Mouse (Mus musculus): ENCODE data around the gene Adh5. TPM values are rescaled to one million over a fixed set of nuclear protein-coding genes. Genes with fewer than 3 reads are reported as not detected.
A peak's percentile ranks its signal among the peaks of the same experiment; 100 is the strongest.

The Adh5 gene
- polyA plus RNA-seq, 1 experiment = 79.7 TPM

DNA sequence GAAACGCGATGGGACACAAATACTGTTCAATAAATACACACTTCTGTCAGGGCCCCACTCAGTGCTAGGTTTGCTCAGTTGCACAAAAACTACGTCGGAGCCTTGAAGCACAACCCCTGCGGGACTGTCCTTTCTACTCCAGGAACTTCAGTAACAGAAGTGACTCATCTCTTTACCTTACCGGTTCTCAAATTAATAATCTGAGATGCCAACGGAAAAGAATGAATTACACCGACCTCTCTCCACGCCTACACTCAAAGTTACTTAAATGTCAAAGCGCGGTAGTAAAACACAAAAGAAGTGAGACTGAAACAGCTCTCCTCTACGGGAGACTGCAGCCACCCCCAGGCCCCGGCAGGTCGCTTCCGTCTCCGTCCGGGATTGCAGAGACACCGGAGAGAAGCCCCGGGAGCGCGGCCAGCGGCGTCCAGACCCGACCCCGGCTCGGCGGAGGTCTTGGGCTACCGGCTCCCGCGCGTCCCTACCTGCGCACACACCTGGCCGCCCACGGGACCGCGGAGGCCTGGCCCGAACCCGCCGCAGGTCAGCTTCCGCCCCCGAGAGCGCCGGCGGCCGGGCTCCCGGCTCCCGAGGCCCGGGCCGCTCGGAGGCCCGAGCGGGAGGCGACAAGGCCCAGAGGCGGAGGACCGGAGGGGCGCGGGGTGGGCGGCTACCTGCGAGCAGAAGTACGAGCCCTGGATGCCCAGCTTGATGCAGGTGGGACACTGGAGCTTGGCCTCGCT lies 45.9 kb downstream of the Adh5 start:
- peak; percentile 94 for TF ChIP-seq POLR2AphosphoS2 (IDR thresholded peaks at IDR 0.05; ENCODE audit: insufficient read length, low read depth)
- TF ChIP-seq MYOD1 (IDR thresholded peaks at IDR 0.05; ENCODE audit: control insufficient read depth in 1 of 3, insufficient read length in 2 of 3, low read depth in 2 of 3) = peak in 1 of 3 experiments; percentile 2
- TF ChIP-seq TCF12 (IDR thresholded peaks at IDR 0.05; ENCODE audit: insufficient read depth, poor library complexity, severe bottlenecking) = no peak

GRCm38 (mm10) chr3:138489327-138490033 lies 46.6 kb downstream of the Adh5 start, which contains the start of gene Metap1:
Gene Metap1, minus strand, starts transcription at chr3:138489515.
- Histone ChIP-seq H3K4me3 (peak within 1 kb of the TSS; percentile 64), H3ac (ENCODE audit: control insufficient read depth, insufficient read length) (peak within 1 kb of the TSS; percentile 71), H3K79me2 (ENCODE audit: control insufficient read depth, insufficient read depth) (peaks cover 44% of the 10 kb centered on the region), H3K36me3 (ENCODE audit: control insufficient read depth, insufficient read depth) (no peaks in the 10 kb centered on the region), H3K4me2 (ENCODE audit: low read depth) (peak within 1 kb of the TSS; percentile 84), H3K27me3 (ENCODE audit: control insufficient read depth, insufficient read depth, insufficient read length) (no peaks in the 10 kb centered on the region)
- TF ChIP-seq POLR2AphosphoS2 (IDR thresholded peaks at IDR 0.05; ENCODE audit: insufficient read length, low read depth) (peak; percentile 76), TCF12 (IDR thresholded peaks at IDR 0.05; ENCODE audit: insufficient read depth, poor library complexity, severe bottlenecking) (no peak), USF1 (IDR thresholded peaks at IDR 0.05; ENCODE audit: low read depth) (peak; percentile 58), REST (IDR thresholded peaks at IDR 0.05; ENCODE audit: insufficient read depth, insufficient read length) (peak; percentile 63), SRF (IDR thresholded peaks at IDR 0.05; ENCODE audit: control insufficient read depth, insufficient read length, low read depth) (no peak), MYOG (IDR thresholded peaks at IDR 0.05; ENCODE audit: control insufficient read depth in 1 of 3, insufficient read depth in 1 of 3, insufficient read length in 2 of 3, low read depth in 2 of 3) (peak in 2 of 3 experiments; percentile 28 to 34), MYOD1 (IDR thresholded peaks at IDR 0.05; ENCODE audit: control insufficient read depth in 1 of 3, insufficient read length in 2 of 3, low read depth in 2 of 3) (peak in 2 of 3 experiments; percentile 3 to 47), POLR2A (IDR thresholded peaks at IDR 0.05; ENCODE audit: insufficient read length, low read depth) (peak; percentile 87), MAX (IDR thresholded peaks at IDR 0.05; ENCODE audit: low read depth) (no peak)

More for the DNA sequence above, 45.9 kb downstream of the Adh5 start:
- H3K4me3 ChIP-seq = peak overlapping the region; percentile 64
- peaks cover 51% of the 10 kb centered on the region for H3K79me2 ChIP-seq (ENCODE audit: control insufficient read depth, insufficient read depth)
- H3K36me3 ChIP-seq (ENCODE audit: control insufficient read depth, insufficient read depth) = no peaks in the 10 kb centered on the region
- H3ac ChIP-seq (ENCODE audit: control insufficient read depth, insufficient read length) = peak overlapping the region; percentile 71
- H3K27me3 ChIP-seq (ENCODE audit: control insufficient read depth, insufficient read depth, insufficient read length) = no peaks in the 10 kb centered on the region
- peak overlapping the region; percentile 84 for H3K4me2 ChIP-seq (ENCODE audit: low read depth)

DNA sequence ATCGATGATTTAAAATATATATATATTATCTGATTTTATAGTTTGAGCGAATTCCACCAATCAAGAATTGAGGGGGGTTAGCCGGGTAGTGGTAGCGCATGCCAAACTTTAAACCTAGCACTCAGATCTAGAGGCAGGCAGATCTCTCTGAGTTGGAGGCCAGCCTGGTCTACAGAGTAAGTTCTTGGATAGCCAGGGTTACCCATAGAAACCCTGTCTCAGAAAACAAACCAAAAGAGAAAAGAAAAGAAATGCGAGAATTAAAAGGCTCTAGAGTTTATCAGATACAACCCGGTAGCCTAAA lies 47.1 kb downstream of the Adh5 start:
- no peak for TF ChIP-seq POLR2AphosphoS2 (IDR thresholded peaks at IDR 0.05; ENCODE audit: insufficient read length, low read depth)
- Histone ChIP-seq H3K4me2 (ENCODE audit: low read depth) (peak overlapping the region; percentile 82), H3K4me3 (peak overlapping the region; percentile 64), H3K36me3 (ENCODE audit: control insufficient read depth, insufficient read depth) (no peaks in the 10 kb centered on the region), H3ac (ENCODE audit: control insufficient read depth, insufficient read length) (no peak overlapping the region), H3K79me2 (ENCODE audit: control insufficient read depth, insufficient read depth) (peaks cover 39% of the 10 kb centered on the region), H3K27me3 (ENCODE audit: control insufficient read depth, insufficient read depth, insufficient read length) (no peaks in the 10 kb centered on the region)

DNA sequence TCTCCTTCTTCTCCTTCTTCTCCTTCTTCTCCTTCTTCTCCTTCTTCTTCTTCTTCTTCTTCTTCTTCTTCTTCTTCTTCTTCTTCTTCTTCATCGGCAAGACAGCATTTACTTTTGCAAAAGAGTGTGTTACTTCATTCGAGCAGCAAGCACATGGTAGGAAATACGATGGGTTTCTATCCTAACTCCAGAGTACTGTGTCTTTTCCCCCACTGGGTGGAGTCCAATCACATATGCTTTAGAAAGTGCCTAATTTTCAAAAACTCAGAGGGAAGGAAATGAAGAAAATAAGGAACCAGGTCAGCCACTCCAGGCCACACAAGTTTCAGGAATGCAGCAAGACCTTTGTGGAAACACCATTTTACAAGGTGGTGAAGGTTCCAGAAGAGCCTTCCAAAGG lies 50.8 kb downstream of the Adh5 start:
- no peak overlapping the region for H3K4me2 ChIP-seq (ENCODE audit: low read depth)
- no peak for TF ChIP-seq CEBPB (IDR thresholded peaks at IDR 0.05; ENCODE audit: insufficient read depth, poor library complexity, severe bottlenecking)
- TF ChIP-seq SRF (IDR thresholded peaks at IDR 0.05; ENCODE audit: control insufficient read depth, insufficient read length, low read depth) = no peak
- no peak for TF ChIP-seq MYOG (IDR thresholded peaks at IDR 0.05; ENCODE audit: control insufficient read depth in 1 of 3, insufficient read depth in 1 of 3, insufficient read length in 2 of 3, low read depth in 2 of 3)
- TF ChIP-seq TCF3 (IDR thresholded peaks at IDR 0.05; ENCODE audit: insufficient read length, low read depth) = no peak
- TF ChIP-seq USF1 (IDR thresholded peaks at IDR 0.05; ENCODE audit: low read depth) = no peak
- no peak for TF ChIP-seq E2F4 (IDR thresholded peaks at IDR 0.05; ENCODE audit: insufficient read depth)
- no peak for TF ChIP-seq TCF12 (IDR thresholded peaks at IDR 0.05; ENCODE audit: insufficient read depth, poor library complexity, severe bottlenecking)
- TF ChIP-seq POLR2AphosphoS2 (IDR thresholded peaks at IDR 0.05; ENCODE audit: insufficient read length, low read depth) = no peak
- TF ChIP-seq REST (IDR thresholded peaks at IDR 0.05; ENCODE audit: insufficient read depth, insufficient read length) = no peak
- no peak for TF ChIP-seq MAX (IDR thresholded peaks at IDR 0.05; ENCODE audit: low read depth)
- TF ChIP-seq MYOD1 (IDR thresholded peaks at IDR 0.05; ENCODE audit: control insufficient read depth in 1 of 3, insufficient read length in 2 of 3, low read depth in 2 of 3) = no peak
- TF ChIP-seq POLR2A (IDR thresholded peaks at IDR 0.05; ENCODE audit: insufficient read length, low read depth) = no peak
- H3K4me3 ChIP-seq = no peak overlapping the region
- no peak overlapping the region for H3ac ChIP-seq (ENCODE audit: control insufficient read depth, insufficient read length)
- no peaks in the 10 kb centered on the region for H3K27me3 ChIP-seq (ENCODE audit: control insufficient read depth, insufficient read depth, insufficient read length)
- no peaks in the 10 kb centered on the region for H3K36me3 ChIP-seq (ENCODE audit: control insufficient read depth, insufficient read depth)
- peaks cover 2% of the 10 kb centered on the region for H3K79me2 ChIP-seq (ENCODE audit: control insufficient read depth, insufficient read depth)

DNA sequence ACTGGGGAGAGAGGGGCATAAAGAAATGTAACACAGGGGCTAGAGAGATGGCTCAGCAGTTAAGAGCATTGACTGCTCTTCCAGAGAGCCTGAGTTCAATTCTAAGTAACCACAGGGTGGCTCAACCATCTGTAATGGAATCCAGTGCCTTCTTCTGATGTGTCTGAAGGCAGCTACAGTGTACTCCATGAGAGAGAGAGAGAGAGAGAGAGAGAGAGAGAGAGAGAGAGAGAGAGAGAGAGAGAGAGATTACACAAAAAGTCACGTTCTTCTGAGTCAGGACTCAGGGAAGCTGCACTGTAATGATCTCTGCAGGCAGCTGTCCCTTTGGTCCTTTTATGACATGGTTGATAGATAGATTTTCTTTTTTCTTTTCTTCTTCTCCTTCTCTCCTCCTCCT lies 51.7 kb downstream of the Adh5 start:
- peak in 1 of 3 experiments; percentile 12 for TF ChIP-seq MYOD1 (IDR thresholded peaks at IDR 0.05; ENCODE audit: control insufficient read depth in 1 of 3, insufficient read length in 2 of 3, low read depth in 2 of 3)
- no peak for TF ChIP-seq CEBPB (IDR thresholded peaks at IDR 0.05; ENCODE audit: insufficient read depth, poor library complexity, severe bottlenecking)
- no peak overlapping the region for H3K4me3 ChIP-seq
- no peaks in the 10 kb centered on the region for H3K27me3 ChIP-seq (ENCODE audit: control insufficient read depth, insufficient read depth, insufficient read length)

More for the DNA sequence above, 51.7 kb downstream of the Adh5 start:
- H3K4me2 ChIP-seq (ENCODE audit: low read depth) = peak overlapping the region; percentile 33
- no peaks in the 10 kb centered on the region for H3K79me2 ChIP-seq (ENCODE audit: control insufficient read depth, insufficient read depth)
- no peaks in the 10 kb centered on the region for H3K36me3 ChIP-seq (ENCODE audit: control insufficient read depth, insufficient read depth)
- no peak overlapping the region for H3ac ChIP-seq (ENCODE audit: control insufficient read depth, insufficient read length)

Data from myocyte (in vitro differentiated cells).